Mouse (Mus musculus): ENCODE measurements around the gene Eif2b2.

Eif2b2 gene

GRCm38 (mm10) chr12:85219236-85219904 lies at the start of gene Eif2b2:
Gene Eif2b2, plus strand, starts transcription at chr12:85219481.
- in situ Hi-C loops (cut with MboI, MseI), result loop anchor here (25.0 kb wide), 1 partner anchor 1518 kb away; the partner anchor contains the start of genes Angel1 and Lrrc74a

DNA sequence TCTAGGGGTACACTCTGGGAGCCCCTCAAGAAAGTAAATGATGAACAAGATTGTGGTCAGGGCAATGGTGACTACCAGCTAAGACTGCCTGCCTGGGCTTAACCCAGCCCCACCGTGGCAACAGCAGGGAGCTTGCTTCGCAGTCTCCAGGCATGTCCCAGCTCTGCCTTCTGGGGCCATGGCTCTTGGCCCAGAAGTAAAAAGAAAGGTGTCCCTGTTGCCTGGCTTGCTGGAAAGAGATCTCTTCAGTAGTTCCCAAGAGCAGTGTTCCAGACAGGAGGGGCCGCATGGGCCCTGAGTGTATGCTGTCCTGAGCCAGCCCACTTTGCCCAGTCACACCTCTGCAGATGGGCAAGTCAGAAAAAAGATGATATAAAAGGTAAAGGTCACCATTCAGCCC lies 49.4 kb upstream of the Eif2b2 start:
- in situ Hi-C loops (cut with MboI, MseI), result loop anchor here (10.0 to 25.0 kb wide), 2 partner anchors 117 to 295 kb away; partner anchors contain the start of genes Acyp1 and Zc2hc1c

GRCm38 (mm10) chr12:85170284-85170947 lies 48.9 kb upstream of the Eif2b2 start:
- in situ Hi-C loops (cut with MboI, MseI), result loop anchor here (10.0 to 25.0 kb wide), 2 partner anchors 117 to 294 kb away; partner anchors contain the start of genes Acyp1 and Zc2hc1c

- in situ Hi-C loops (cut with MboI, MseI), result loop anchor here (10.0 to 25.0 kb wide), 2 partner anchors 116 to 294 kb away; partner anchors contain the start of genes Acyp1 and Zc2hc1c
Observed at GRCm38 (mm10) chr12:85170948-85171307, 48.4 kb upstream of the Eif2b2 start.

GRCm38 (mm10) chr12:85174016-85174415 lies 45.3 kb upstream of the Eif2b2 start:
- in situ Hi-C loops (cut with MboI, MseI), result loop anchor here (10.0 to 25.0 kb wide), 2 partner anchors 113 to 291 kb away; partner anchors contain the start of genes Acyp1 and Zc2hc1c

- in situ Hi-C loops (cut with MboI, MseI), result loop anchor here (10.0 kb wide), 1 partner anchor 290 kb away; no protein-coding TSS in a partner anchor
Observed at GRCm38 (mm10) chr12:85175087-85175675, 44.1 kb upstream of the Eif2b2 start.

- in situ Hi-C loops (cut with MboI, MseI), result loop anchor here (10.0 kb wide), 1 partner anchor 289 kb away; no protein-coding TSS in a partner anchor
Observed at GRCm38 (mm10) chr12:85175926-85176845, 43.1 kb upstream of the Eif2b2 start.

GRCm38 (mm10) chr12:85176846-85177523 lies 42.3 kb upstream of the Eif2b2 start:
- in situ Hi-C loops (cut with MboI, MseI), result loop anchor here (10.0 kb wide), 1 partner anchor 288 kb away; no protein-coding TSS in a partner anchor

GRCm38 (mm10) chr12:85177740-85178239 lies 41.5 kb upstream of the Eif2b2 start, which contains the start of gene Pgf:
Gene Pgf, minus strand, starts transcription at chr12:85177790.
- in situ Hi-C loops (cut with MboI, MseI), result loop anchor here (10.0 kb wide), 1 partner anchor 287 kb away; no protein-coding TSS in a partner anchor

DNA sequence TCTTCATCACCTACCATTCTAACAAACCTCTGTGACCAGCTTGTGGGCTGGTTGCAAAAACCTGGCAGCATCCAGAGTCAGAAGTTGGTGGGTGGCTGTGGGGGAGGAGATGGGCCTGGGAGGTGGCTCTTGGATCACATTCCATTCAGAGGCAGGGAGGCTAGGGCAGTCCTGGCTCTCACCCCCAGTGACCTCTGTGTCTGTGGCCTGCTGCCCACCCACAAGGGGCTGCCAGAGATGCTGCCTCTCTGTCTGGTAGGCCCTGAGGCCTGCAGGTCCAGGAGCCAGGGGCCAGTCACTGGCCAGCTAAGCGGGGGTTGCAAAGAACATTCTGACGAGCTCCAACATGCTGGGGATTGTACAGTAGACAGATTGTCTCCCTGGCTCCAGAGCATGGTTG lies 41.0 kb upstream of the Eif2b2 start:
- in situ Hi-C loops (cut with MboI, MseI), result loop anchor here (10.0 kb wide), 1 partner anchor 287 kb away; no protein-coding TSS in a partner anchor

GRCm38 (mm10) chr12:85181475-85182344 lies 37.6 kb upstream of the Eif2b2 start:
- in situ Hi-C loops (cut with MboI, MseI), result no loop called here

- in situ Hi-C loops (cut with MboI, MseI), result no loop called here
Observed at GRCm38 (mm10) chr12:85182345-85182643, 37.0 kb upstream of the Eif2b2 start.

DNA sequence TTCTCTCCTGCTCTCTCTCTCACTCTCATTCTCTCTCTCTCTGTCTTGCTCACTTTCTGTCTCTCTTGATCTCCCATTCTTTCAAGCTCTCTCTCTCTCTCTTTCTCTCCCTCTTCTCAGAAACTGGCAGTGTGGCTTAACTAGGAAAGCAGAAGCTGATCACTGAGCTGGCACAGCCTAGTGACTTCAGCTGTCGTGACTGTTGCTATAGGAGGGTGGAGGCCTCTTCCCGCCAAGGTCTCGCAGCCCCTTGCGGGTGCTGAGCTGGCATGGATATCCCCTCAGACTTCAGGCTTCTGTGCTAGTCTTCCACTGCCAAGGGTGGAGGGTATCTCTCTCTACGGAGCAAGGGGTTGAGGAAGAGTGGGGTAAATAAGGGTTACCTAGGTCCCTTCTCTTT lies 36.4 kb upstream of the Eif2b2 start:
- in situ Hi-C loops (cut with MboI, MseI), result no loop called here

DNA sequence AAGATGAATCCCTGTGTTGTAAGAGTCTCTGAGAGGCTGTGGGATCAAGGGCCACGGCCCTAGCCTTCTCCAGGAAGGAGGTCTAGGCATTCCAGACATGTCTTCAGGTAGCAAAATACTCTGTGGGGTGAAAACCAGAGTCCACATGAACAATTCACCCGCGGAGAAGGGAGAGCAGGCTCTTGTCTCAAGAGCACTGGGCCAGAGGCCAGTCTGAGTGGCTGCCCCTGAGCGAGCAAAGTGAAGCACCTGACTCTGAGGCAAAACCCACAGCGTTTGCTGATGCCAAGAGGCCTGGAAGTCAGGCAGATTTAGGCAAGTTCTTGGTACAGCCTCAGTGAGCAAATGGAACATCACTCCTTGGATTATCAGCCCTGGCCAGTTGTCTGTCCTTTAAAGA lies 35.2 kb upstream of the Eif2b2 start:
- in situ Hi-C loops (cut with MboI, MseI), result no loop called here

DNA sequence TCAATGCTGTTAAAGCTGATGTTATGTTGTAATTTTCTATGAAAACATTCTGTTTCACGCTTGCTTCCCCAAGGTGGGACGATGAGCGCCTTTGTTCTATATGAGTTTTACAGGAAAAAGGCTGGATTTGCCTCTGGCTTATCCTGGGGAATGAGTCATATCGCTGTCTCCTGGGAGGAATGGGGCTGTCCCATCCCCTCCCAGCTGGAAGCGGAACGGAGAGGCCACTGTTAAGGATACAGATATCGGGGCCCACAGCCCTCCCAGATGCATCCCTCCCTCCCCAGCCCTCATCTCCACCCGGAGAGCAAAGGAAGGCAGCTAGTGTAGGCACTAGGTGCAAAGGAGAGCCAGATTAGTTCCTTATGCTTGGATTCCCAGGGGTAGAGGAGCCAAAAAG lies 33.5 kb upstream of the Eif2b2 start:
- in situ Hi-C loops (cut with MboI, MseI), result no loop called here

- in situ Hi-C loops (cut with MboI, MseI), result no loop called here
Observed at GRCm38 (mm10) chr12:85186361-85186760, 32.9 kb upstream of the Eif2b2 start.

- in situ Hi-C loops (cut with MboI, MseI), result no loop called here
Observed at GRCm38 (mm10) chr12:85190290-85190689, 29.0 kb upstream of the Eif2b2 start.

- in situ Hi-C loops (cut with MboI, MseI), result no loop called here
Observed at GRCm38 (mm10) chr12:85192461-85193108, 26.7 kb upstream of the Eif2b2 start.

DNA sequence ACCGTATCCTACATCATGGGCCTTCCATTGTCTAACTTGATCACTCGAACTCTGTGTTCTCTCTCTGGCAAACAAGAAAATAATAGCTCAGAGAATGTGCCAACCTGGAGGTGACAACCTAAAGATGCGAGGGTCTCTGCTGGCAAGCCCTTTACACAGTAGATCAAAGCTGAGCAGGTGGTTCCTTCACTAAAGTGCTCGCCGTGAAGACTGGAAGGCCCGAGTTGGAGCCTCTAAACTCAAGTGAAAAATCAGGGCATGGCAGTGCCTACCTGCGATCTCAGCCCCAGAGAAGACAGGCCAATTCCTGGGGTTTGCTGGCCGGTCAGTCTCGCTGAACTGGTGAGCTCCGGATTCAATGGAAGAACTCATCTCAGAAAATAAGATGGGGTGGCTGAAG lies 26.1 kb upstream of the Eif2b2 start:
- in situ Hi-C loops (cut with MboI, MseI), result no loop called here
